Mouse (Mus musculus) forebrain, postnatal 0 days (tissue): ENCODE results near the gene Tspan3. TPM values are rescaled to one million over a fixed set of nuclear protein-coding genes. Genes with fewer than 3 reads are reported as not detected.

Source experiments
- ATAC-seq: fragments of 200-750 bp; cut with Nextera tagmentation; 2 replicates; pipeline ENCODE4 v1.8.0; 2017; ENCODE audit warnings: mild to moderate bottlenecking, moderate library complexity
- DNase-seq: peaks from one replicate; pipeline ENCODE4 v3.0.0-alpha.2; 2015
- H3K27ac ChIP-seq: fragments of 300-500 bp; sonication (generic); 2 replicates; pipeline ENCODE4 v1.5.1; 2014; ENCODE audit warnings: low read depth, mild to moderate bottlenecking, antibody characterized with exemption, low read length, moderate library complexity, mixed read lengths
- H3K27me3 ChIP-seq: fragments of 300-500 bp; sonication (generic); 2 replicates; pipeline ENCODE4 v1.6.1; 2014; ENCODE audit warnings: mild to moderate bottlenecking, low read length, mixed read lengths; ENCODE audit not compliant: insufficient read depth
- H3K36me3 ChIP-seq: fragments of 300-500 bp; sonication (generic); 2 replicates; pipeline ENCODE4 v1.6.1; 2014; ENCODE audit warnings: mild to moderate bottlenecking, moderate library complexity; ENCODE audit not compliant: insufficient read depth
- H3K4me1 ChIP-seq: fragments of 300-500 bp; sonication (generic); 2 replicates; pipeline ENCODE4 v1.6.1; 2014; ENCODE audit warnings: antibody characterized with exemption; ENCODE audit not compliant: insufficient read depth
- H3K4me2 ChIP-seq: fragments of 300-500 bp; sonication (generic); 2 replicates; pipeline ENCODE4 v1.6.1; 2014; ENCODE audit warnings: low read depth, mild to moderate bottlenecking, moderate library complexity
- H3K4me3 ChIP-seq: fragments of 300-500 bp; sonication (generic); 2 replicates; pipeline ENCODE4 v1.5.1; 2014; ENCODE audit warnings: low read depth, low read length, mixed read lengths
- H3K9ac ChIP-seq: fragments of 300-500 bp; sonication (generic); 2 replicates; pipeline ENCODE4 v1.6.1; 2014; ENCODE audit warnings: mild to moderate bottlenecking
- H3K9me3 ChIP-seq: fragments of 300-500 bp; sonication (generic); 2 replicates; pipeline ENCODE4 v1.6.1; 2016; ENCODE audit warnings: low read length
- CTCF ChIP-seq: sonication (generic); IDR thresholded peaks from 2 replicates; pipeline ENCODE4 v1.5.1; 2016; ENCODE audit warnings: antibody characterized with exemption, control low read depth, low read depth
- WGBS: fragments of 180-500 bp; shearing (Covaris S2); extraction: QIAGEN DNeasy Blood & Tissue Kit; methylation state at CpG from one replicate; pipeline ENCODE4 v1.1.7; 2014; 5-methylcytosine and 5-hydroxymethylcytosine counted together
- polyA plus RNA-seq: library from polyadenylated mRNA; unstranded; fragments of >200 nt; fragmentation: Nextera tagmentation; extraction: Ambion mirVana; gene quantifications from 2 replicates; pipeline ENCODE4 v1.2.1, GENCODE M21; 2015
- total RNA-seq: library from RNA; depleted of rRNA; stranded (reverse); fragments of >200 nt; gene quantifications from 2 replicates; pipeline ENCODE4 v1.2.3, GENCODE M21; 2014

The Tspan3 gene
- total and polyA plus RNA-seq, 2 experiments from 2014 or later = 430 to 649 TPM

- TF ChIP-seq CTCF = peak; percentile 94
- Histone ChIP-seq H3K4me1 (no peaks in the 10 kb centered on the region), H3K27ac (no peak overlapping the region), H3K9me3 (no peaks in the 10 kb centered on the region), H3K27me3 (no peaks in the 10 kb centered on the region; the same call in 1 of the 2 replicates), H3K4me3 (no peak overlapping the region), H3K9ac (no peak overlapping the region), H3K36me3 (no peaks in the 10 kb centered on the region), H3K4me2 (no peak overlapping the region)
- ATAC-seq (peak; percentile 89), DNase-seq (peak; percentile 91)
- WGBS = 43% methylated on average over 14 of the region's 14 CpGs
Observed at GRCm38 (mm10) chr9:56200645-56201314, 35.5 kb upstream of the Tspan3 start.

GRCm38 (mm10) chr9:56200200-56200599, 34.9 kb upstream of the Tspan3 start:
- Histone ChIP-seq H3K9me3 (no peaks in the 10 kb centered on the region), H3K4me2 (no peak overlapping the region), H3K27ac (no peak overlapping the region), H3K36me3 (no peaks in the 10 kb centered on the region), H3K27me3 (no peaks in the 10 kb centered on the region; the same call in 1 of the 2 replicates), H3K4me3 (no peak overlapping the region), H3K9ac (no peak overlapping the region), H3K4me1 (no peaks in the 10 kb centered on the region)
- 53% methylated on average over 2 of the region's 2 CpGs for WGBS
- TF ChIP-seq CTCF = no peak
- DNase-seq (no peak), ATAC-seq (no peak)

DNA sequence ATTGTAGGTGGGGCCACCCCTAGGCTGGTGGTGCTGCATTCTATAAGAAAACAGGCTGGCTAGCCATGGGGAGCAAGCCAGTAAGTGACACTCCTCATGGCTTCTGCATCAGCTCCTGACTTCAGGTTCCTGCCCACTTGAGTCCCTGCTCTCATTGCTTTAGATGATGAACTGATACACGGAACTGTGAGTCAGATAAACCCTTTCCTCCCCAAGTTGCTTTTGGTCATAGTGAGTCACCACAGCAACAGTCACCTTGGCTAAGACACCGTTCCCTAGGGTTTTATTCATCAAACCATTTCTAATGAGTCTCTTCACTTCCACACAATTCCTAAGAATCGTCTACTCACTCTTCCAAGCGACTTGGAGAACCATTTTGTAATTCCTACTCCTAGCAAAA, 31.6 kb upstream of the Tspan3 start:
- H3K36me3 ChIP-seq = no peaks in the 10 kb centered on the region
- DNase-seq = no peak
- WGBS = 89% methylated on average over 4 of the region's 4 CpGs
- H3K9ac ChIP-seq = no peak overlapping the region
- H3K9me3 ChIP-seq = no peaks in the 10 kb centered on the region
- H3K27me3 ChIP-seq = no peaks in the 10 kb centered on the region; the same call in 1 of the 2 replicates
- no peak overlapping the region for H3K27ac ChIP-seq
- H3K4me1 ChIP-seq = no peaks in the 10 kb centered on the region
- ATAC-seq = no peak
- H3K4me2 ChIP-seq = no peak overlapping the region
- no peak for TF ChIP-seq CTCF
- H3K4me3 ChIP-seq = no peak overlapping the region

- no peaks in the 10 kb centered on the region for H3K4me1 ChIP-seq
- H3K9ac ChIP-seq = no peak overlapping the region
- no peak for TF ChIP-seq CTCF
- H3K4me2 ChIP-seq = no peak overlapping the region
- no peak overlapping the region for H3K27ac ChIP-seq
- ATAC-seq = no peak
- no peaks in the 10 kb centered on the region; the same call in 1 of the 2 replicates for H3K27me3 ChIP-seq
- H3K9me3 ChIP-seq = no peaks in the 10 kb centered on the region
- DNase-seq = peak; percentile 11
- WGBS = 33% methylated on average over 3 of the region's 3 CpGs
- H3K36me3 ChIP-seq = no peaks in the 10 kb centered on the region
- H3K4me3 ChIP-seq = no peak overlapping the region
Observed at GRCm38 (mm10) chr9:56195193-56195592, 29.9 kb upstream of the Tspan3 start.

DNA sequence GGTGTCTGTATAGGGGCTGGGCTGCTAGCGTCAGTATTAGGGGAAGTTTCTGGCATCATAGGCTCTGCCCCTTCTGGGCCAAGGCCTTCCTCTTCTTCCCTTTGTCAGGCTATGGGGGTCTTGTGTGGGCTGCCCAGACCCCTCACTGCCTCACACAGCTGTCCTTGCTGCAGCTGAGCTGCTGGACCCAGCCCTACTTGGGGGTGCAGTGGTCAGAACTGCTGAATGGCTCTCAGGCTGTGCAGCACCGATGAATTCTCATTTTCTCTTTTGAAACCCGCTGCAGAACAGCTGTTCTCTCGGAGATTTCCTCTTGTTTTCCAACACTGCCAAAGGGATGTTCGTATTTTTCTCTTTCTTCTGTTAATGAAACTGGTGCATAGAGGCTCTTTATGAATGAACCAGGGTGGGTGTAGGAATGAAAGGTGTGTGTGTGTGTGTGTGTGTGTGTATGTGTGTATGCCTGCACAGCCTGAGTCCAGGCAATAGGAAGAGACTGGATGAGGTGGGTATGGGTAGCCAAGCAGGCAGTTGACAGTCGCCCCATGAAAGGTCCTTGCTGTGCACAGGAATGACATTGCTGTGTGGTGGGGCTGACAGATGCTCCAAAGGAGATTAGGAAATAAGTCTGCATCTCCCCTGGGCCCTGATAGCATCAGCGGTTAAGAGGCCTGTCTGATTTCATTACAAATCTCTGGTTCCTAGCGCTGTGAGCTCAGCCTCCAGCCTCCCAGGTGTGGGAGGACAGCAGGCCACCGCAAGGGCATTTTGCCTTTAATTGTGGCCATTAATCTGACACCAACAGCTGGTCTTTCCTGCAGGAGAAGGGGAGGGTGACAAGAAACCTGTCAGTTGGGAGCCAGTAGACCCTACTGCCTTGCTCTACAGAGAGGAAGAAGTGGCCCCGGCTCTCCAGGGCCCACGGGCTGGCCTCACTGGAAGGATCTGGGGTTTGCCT, 26.5 kb upstream of the Tspan3 start:
- ATAC-seq = peak; percentile 29; the same call in 1 of the 2 replicates
- no peak overlapping the region for H3K9ac ChIP-seq
- H3K27ac ChIP-seq = no peak overlapping the region

DNA sequence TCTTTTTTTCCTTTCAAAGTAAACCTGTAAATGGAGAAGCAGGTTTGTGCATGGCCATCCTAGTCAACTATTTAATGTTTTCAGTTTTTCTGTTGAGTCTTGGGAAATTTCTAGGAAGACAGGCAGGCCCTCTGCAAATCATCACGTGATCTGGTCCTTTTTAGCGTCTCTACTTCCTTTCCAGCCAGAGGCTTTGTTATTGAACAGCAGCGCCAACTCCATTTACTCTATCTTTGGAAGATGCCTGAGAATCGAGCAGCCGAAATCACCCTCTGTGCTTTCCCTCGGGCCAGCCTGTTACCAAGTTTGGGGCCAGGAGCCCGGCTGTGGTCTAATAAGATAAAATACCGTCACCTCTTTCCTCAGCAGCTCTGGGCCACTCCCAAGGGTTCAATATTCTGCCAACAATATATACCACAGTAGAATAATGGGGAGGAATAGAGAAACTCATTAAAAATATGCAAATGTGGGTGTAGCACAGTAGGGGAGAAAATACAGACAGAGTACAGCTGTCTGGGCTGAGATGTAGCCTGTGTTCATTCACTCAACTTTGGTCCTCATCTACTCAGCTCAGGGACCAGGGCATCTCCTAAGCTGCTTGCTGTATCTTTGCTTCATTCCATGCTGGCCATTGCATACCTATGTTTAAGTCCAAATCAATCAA, 15.0 kb upstream of the Tspan3 start:
- H3K4me1 ChIP-seq = peaks cover 4% of the 10 kb centered on the region; the same call in 1 of the 2 replicates
- TF ChIP-seq CTCF = no peak
- H3K9ac ChIP-seq = no peak overlapping the region
- WGBS = 8% methylated on average over 8 of the region's 8 CpGs
- H3K9me3 ChIP-seq = no peaks in the 10 kb centered on the region
- peak overlapping the region; percentile 19; the same call in 1 of the 2 replicates for H3K4me2 ChIP-seq
- peak; percentile 31 for DNase-seq
- no peaks in the 10 kb centered on the region for H3K36me3 ChIP-seq
- no peak overlapping the region for H3K4me3 ChIP-seq
- ATAC-seq = peak; percentile 53
- H3K27ac ChIP-seq = no peak overlapping the region
- H3K27me3 ChIP-seq = no peaks in the 10 kb centered on the region

More for the DNA sequence above, 26.5 kb upstream of the Tspan3 start:
- no peaks in the 10 kb centered on the region for H3K36me3 ChIP-seq
- no peaks in the 10 kb centered on the region for H3K9me3 ChIP-seq
- no peak for TF ChIP-seq CTCF
- no peak overlapping the region for H3K4me3 ChIP-seq
- H3K27me3 ChIP-seq = no peaks in the 10 kb centered on the region; the same call in 1 of the 2 replicates
- DNase-seq = peak; percentile 16
- no peaks in the 10 kb centered on the region for H3K4me1 ChIP-seq
- 60% methylated on average over 11 of the region's 11 CpGs for WGBS
- H3K4me2 ChIP-seq = no peak overlapping the region
